Mouse (Mus musculus) CH12.LX (cell line): ENCODE results near the gene Ccdc63. TPM values are rescaled to one million over a fixed set of nuclear protein-coding genes. Genes with fewer than 3 reads are reported as not detected.

ENCODE experiments used
- DNase-seq: peaks from one replicate; pipeline ENCODE4 v3.0.0-alpha.2; 2013; ENCODE audit errors: extremely low read depth
- H3K27ac ChIP-seq: 2 replicates; pipeline ENCODE4 v1.5.1; 2012; ENCODE audit warnings: low read depth, mild to moderate bottlenecking, control low read depth, moderate library complexity; ENCODE audit not compliant: insufficient read depth
- H3K27me3 ChIP-seq: replicated peaks from 2 replicates; pipeline ENCODE3; 2012; ENCODE audit warnings: inconsistent platforms
- H3K36me3 ChIP-seq, 2 experiments: replicated peaks in 1 of 2; 2 replicates each; pipeline versions ENCODE3 to v1.6.1; 2012; ENCODE audit warnings: inconsistent platforms in 1 of 2, low read length in 1 of 2, mild to moderate bottlenecking in 1 of 2, mixed read lengths in 1 of 2, moderate library complexity in 1 of 2; ENCODE audit not compliant: control insufficient read depth in 1 of 2, insufficient read depth in 1 of 2
- H3K4me1 ChIP-seq, 2 experiments: 2 replicates each; pipeline ENCODE4 v1.6.1; 2012; ENCODE audit warnings: inconsistent platforms in 1 of 2, moderate library complexity in 1 of 2; ENCODE audit not compliant: insufficient read depth in 2 of 2, control insufficient read depth in 1 of 2
- H3K4me2 ChIP-seq: 2 replicates; pipeline ENCODE4 v1.6.1; 2012; ENCODE audit warnings: low read depth, mild to moderate bottlenecking, control low read depth; ENCODE audit not compliant: poor library complexity, insufficient read depth, severe bottlenecking
- H3K4me3 ChIP-seq, 3 experiments: fragments of 150-350 bp in 1 of 3; sonication (generic) in 1 of 3; replicated peaks in 1 of 3; 2 replicates each; pipeline versions ENCODE3 to v1.5.1; 2011 to 2012; ENCODE audit warnings: low read depth in 2 of 3, low read length in 2 of 3, mild to moderate bottlenecking in 2 of 3, moderate library complexity in 2 of 3, control low read depth in 1 of 3, improper control_type of control experiment in 1 of 3, inconsistent platforms in 1 of 3, mixed read lengths in 1 of 3; ENCODE audit not compliant: poor library complexity in 1 of 3
- H3K79me2 ChIP-seq: replicated peaks from 2 replicates; pipeline ENCODE4 v1.6.1; 2012; ENCODE audit warnings: mild to moderate bottlenecking, moderate library complexity; ENCODE audit not compliant: control insufficient read depth, poor library complexity, insufficient read depth, severe bottlenecking; ENCODE audit errors: extremely low read depth
- H3K9ac ChIP-seq: 2 replicates; pipeline ENCODE4 v1.6.1; 2012; ENCODE audit warnings: low read depth, mild to moderate bottlenecking, control low read depth, moderate library complexity; ENCODE audit not compliant: insufficient read depth
- H3K9me3 ChIP-seq: replicated peaks from 2 replicates; pipeline ENCODE3; 2012; ENCODE audit warnings: low read length, inconsistent platforms, mixed read lengths
- CHD1 ChIP-seq: IDR thresholded peaks from 2 replicates; pipeline ENCODE4 v1.6.1; 2012; ENCODE audit warnings: low read depth, low read length, improper control_type of control experiment, inconsistent platforms
- CTCF ChIP-seq, 2 experiments: IDR thresholded peaks in 1 of 2; conservative IDR thresholded peaks in 1 of 2; 2 replicates each; pipeline ENCODE4 v1.5.1; 2011 to 2012; ENCODE audit warnings: low read depth in 2 of 2, low read length in 2 of 2, improper control_type of control experiment in 1 of 2, inconsistent platforms in 1 of 2, mild to moderate bottlenecking in 1 of 2, moderate library complexity in 1 of 2
- E2F4 ChIP-seq: IDR thresholded peaks from 2 replicates; pipeline ENCODE4 v1.6.1; 2011; ENCODE audit warnings: low read depth, low read length, improper control_type of control experiment; ENCODE audit not compliant: insufficient replicate concordance
- ELF1 ChIP-seq: IDR thresholded peaks from 2 replicates; pipeline ENCODE4 v1.6.1; 2014; ENCODE audit warnings: low read depth, mild to moderate bottlenecking, inconsistent platforms, low read length, improper control_type of control experiment
- EP300 ChIP-seq: IDR thresholded peaks from 2 replicates; pipeline ENCODE4 v1.6.1; 2011; ENCODE audit warnings: low read length, improper control_type of control experiment
- IRF4 ChIP-seq: IDR thresholded peaks from 2 replicates; pipeline ENCODE4 v1.6.1; 2014; ENCODE audit warnings: low read depth, mild to moderate bottlenecking, inconsistent platforms, low read length, improper control_type of control experiment
- JUN ChIP-seq: IDR thresholded peaks from 2 replicates; pipeline ENCODE4 v1.6.1; 2011; ENCODE audit warnings: low read depth, mild to moderate bottlenecking, low read length, improper control_type of control experiment, moderate library complexity; ENCODE audit not compliant: insufficient read depth
- JUND ChIP-seq: conservative IDR thresholded peaks from 2 replicates; pipeline ENCODE4 v1.6.1; 2011; ENCODE audit warnings: low read depth, low read length, improper control_type of control experiment
- KAT2A ChIP-seq: IDR thresholded peaks from 2 replicates; pipeline ENCODE4 v1.6.1; 2012; ENCODE audit warnings: low read length, improper control_type of control experiment, inconsistent platforms; ENCODE audit not compliant: insufficient replicate concordance
- MAFK ChIP-seq: IDR thresholded peaks from 2 replicates; pipeline ENCODE4 v1.6.1; 2011; ENCODE audit warnings: low read length, improper control_type of control experiment; ENCODE audit not compliant: insufficient replicate concordance
- MAX ChIP-seq: IDR thresholded peaks from 2 replicates; pipeline ENCODE4 v1.6.1; 2011; ENCODE audit warnings: low read length, improper control_type of control experiment
- MYC ChIP-seq: IDR thresholded peaks from 2 replicates; pipeline ENCODE4 v1.6.1; 2011; ENCODE audit warnings: low read depth, mild to moderate bottlenecking, improper control_type of control experiment, low read length
- NELFE ChIP-seq: IDR thresholded peaks from 2 replicates; pipeline ENCODE4 v1.6.1; 2011; ENCODE audit warnings: low read depth, low read length, improper control_type of control experiment
- NRF1 ChIP-seq: IDR thresholded peaks from 2 replicates; pipeline ENCODE4 v1.6.1; 2014; ENCODE audit warnings: low read depth, mild to moderate bottlenecking, inconsistent platforms, low read length, improper control_type of control experiment, moderate library complexity
- PAX5 ChIP-seq: IDR thresholded peaks from 2 replicates; pipeline ENCODE4 v1.6.1; 2012; ENCODE audit warnings: low read length, inconsistent platforms, mixed read lengths
- POLR2A ChIP-seq: IDR thresholded peaks from 2 replicates; pipeline ENCODE4 v1.6.1; 2011; ENCODE audit warnings: low read depth, mild to moderate bottlenecking, improper control_type of control experiment, low read length
- RCOR1 ChIP-seq: conservative IDR thresholded peaks from 2 replicates; pipeline ENCODE4 v1.6.1; 2012; ENCODE audit warnings: low read depth, mild to moderate bottlenecking, inconsistent platforms, low read length, improper control_type of control experiment
- SIN3A ChIP-seq: IDR thresholded peaks from 2 replicates; pipeline ENCODE4 v1.6.1; 2012; ENCODE audit warnings: low read length, improper control_type of control experiment, inconsistent platforms
- SMC3 ChIP-seq: IDR thresholded peaks from 2 replicates; pipeline ENCODE4 v1.6.1; 2011; ENCODE audit warnings: low read depth, low read length, improper control_type of control experiment
- TBP ChIP-seq: conservative IDR thresholded peaks from 2 replicates; pipeline ENCODE4 v1.6.1; 2011; ENCODE audit warnings: low read depth, low read length, improper control_type of control experiment
- TCF12 ChIP-seq: IDR thresholded peaks from 2 replicates; pipeline ENCODE4 v1.6.1; 2014; ENCODE audit warnings: low read depth, mild to moderate bottlenecking, inconsistent platforms, low read length, improper control_type of control experiment
- UBTF ChIP-seq: IDR thresholded peaks from 2 replicates; pipeline ENCODE4 v1.6.1; 2012; ENCODE audit warnings: low read depth, mild to moderate bottlenecking, inconsistent platforms, low read length, improper control_type of control experiment, moderate library complexity
- USF1 ChIP-seq: IDR thresholded peaks from 2 replicates; pipeline ENCODE4 v1.6.1; 2014; ENCODE audit warnings: low read depth, mild to moderate bottlenecking, inconsistent platforms, low read length, improper control_type of control experiment
- ZC3H11A ChIP-seq: IDR thresholded peaks from 2 replicates; pipeline ENCODE4 v1.6.1; 2012; ENCODE audit warnings: low read depth, mild to moderate bottlenecking, inconsistent platforms, low read length, improper control_type of control experiment
- ZKSCAN1 ChIP-seq: IDR thresholded peaks from 2 replicates; pipeline ENCODE4 v1.6.1; 2012; ENCODE audit warnings: low read depth, inconsistent platforms, low read length, improper control_type of control experiment, borderline replicate concordance
- ZMIZ1 ChIP-seq: IDR thresholded peaks from 2 replicates; pipeline ENCODE4 v1.6.1; 2012; ENCODE audit warnings: low read depth, mild to moderate bottlenecking, inconsistent platforms, low read length, improper control_type of control experiment
- dilution Hi-C: fragments of 300-500 bp; cut with MboI; formaldehyde crosslinking; loops from 2 replicates; pipeline ENCODE4 v1.14.3; 2020; ENCODE audit warnings: low sequenced_read_pairs; ENCODE audit not compliant: extremely low pct_unique_long_range_greater_than_20kb, extremely low pct_ligation_motif_present
- in situ Hi-C: fragments of 300-500 bp; cut with MboI; formaldehyde crosslinking; loops from 3 replicates; pipeline ENCODE4 v1.14.3; 2019; ENCODE audit warnings: low sequenced_read_pairs, low pct_ligation_motif_present, low pct_unique_long_range_greater_than_20kb, mixed read lengths
- polyA plus RNA-seq: library from polyadenylated mRNA; unstranded; fragments of >175 nt; gene quantifications from 2 replicates; pipeline ENCODE4 v1.2.1, GENCODE M21; 2012; ENCODE audit warnings: low read depth; ENCODE audit not compliant: insufficient read length
- total RNA-seq, 2 experiments: library from RNA; depleted of rRNA; stranded (reverse); fragments of 300-350 nt in 1 of 2; fragments of >200 nt in 1 of 2; gene quantifications; 2 replicates each; pipeline ENCODE4 v1.2.3; 2012 to 2014

Gene Ccdc63
- total and polyA plus RNA-seq, 3 experiments = 0.39 to 0.70 (median 0.47) TPM

DNA sequence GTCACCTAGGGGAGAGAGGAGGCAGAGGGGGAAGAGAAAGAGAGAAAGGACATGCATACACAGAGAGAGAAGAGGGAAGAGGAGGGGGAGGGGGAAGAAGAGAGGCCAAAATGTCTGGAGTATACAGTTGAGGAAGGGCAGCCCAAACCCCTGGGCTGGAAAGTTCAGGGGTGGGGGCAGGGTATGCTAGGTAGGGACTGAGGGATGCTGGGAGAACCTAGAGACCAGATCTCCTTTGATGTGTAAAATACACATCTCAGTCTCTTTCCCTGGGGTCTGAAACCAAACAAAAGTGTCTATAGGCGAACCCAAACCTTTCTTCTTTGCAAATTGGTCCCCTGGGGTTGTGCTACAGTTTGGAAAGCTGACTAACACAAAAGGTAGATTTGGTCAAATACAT lies 7.5 kb upstream of the Ccdc63 start:
- Histone ChIP-seq H3K9ac (no peak overlapping the region), H3K4me3 (no peak overlapping the region), H3K4me2 (no peak overlapping the region), H3K9me3 (no peaks in the 10 kb centered on the region), H3K27ac (no peak overlapping the region), H3K4me1 (peaks cover 3 to 41% of the 10 kb centered on the region in 2 experiments), H3K36me3 (no peaks in the 10 kb centered on the region), H3K79me2 (no peaks in the 10 kb centered on the region), H3K27me3 (no peaks in the 10 kb centered on the region)
- dilution Hi-C loops = no loop called here
- TF ChIP-seq CHD1 (no peak), USF1 (no peak), IRF4 (no peak), ZMIZ1 (no peak), PAX5 (no peak), ZKSCAN1 (no peak), CTCF (conservative IDR thresholded peaks at IDR 0.05 in 1 of 2, IDR thresholded peaks at IDR 0.05 in 1 of 2; ENCODE audit: low read depth in 2 of 2, low read length in 2 of 2) (no peak), JUND (no peak), SMC3 (no peak), NRF1 (no peak), POLR2A (no peak)
- in situ Hi-C loops = loop anchor here (25.0 kb wide), 2 partner anchors 114 to 489 kb away; partner anchors contain the start of genes P2rx7 and Tctn1
- DNase-seq = no peak

DNA sequence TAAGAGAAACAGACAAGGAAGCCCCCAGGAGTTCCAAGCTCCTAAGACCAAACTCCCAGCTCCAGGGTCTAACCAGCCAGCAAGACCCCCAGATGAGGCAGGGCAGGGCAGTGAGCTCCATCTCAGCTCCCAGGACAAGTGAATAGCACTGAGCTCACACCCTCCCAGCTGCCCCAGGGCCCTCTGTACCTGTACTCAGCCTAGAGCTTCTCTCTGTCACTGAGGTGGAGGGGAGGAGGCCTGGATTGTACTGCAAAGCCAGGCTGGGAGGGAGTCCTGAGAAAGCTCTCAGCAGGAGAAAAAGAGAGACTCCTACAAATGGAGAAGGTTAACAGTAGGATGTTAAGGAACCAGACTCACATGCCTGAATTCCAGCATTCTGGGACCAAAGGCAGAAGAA lies 6.0 kb upstream of the Ccdc63 start:
- no peak for DNase-seq
- Histone ChIP-seq H3K27ac (no peak overlapping the region), H3K27me3 (no peaks in the 10 kb centered on the region), H3K9me3 (no peaks in the 10 kb centered on the region), H3K79me2 (no peaks in the 10 kb centered on the region), H3K36me3 (peaks cover 0 to 2% of the 10 kb centered on the region in 2 experiments), H3K9ac (no peak overlapping the region), H3K4me1 (peaks cover 3 to 49% of the 10 kb centered on the region in 2 experiments), H3K4me2 (no peak overlapping the region), H3K4me3 (peak overlapping the region in 1 of 3 experiments; percentile 61)
- TF ChIP-seq TBP (no peak), TCF12 (no peak), EP300 (no peak), ELF1 (no peak), ZMIZ1 (no peak), MAX (no peak), ZC3H11A (no peak), E2F4 (no peak), PAX5 (no peak), USF1 (no peak), JUN (no peak), NELFE (no peak), MYC (no peak), MAFK (no peak), KAT2A (no peak), RCOR1 (no peak), UBTF (no peak), NRF1 (no peak), SIN3A (no peak)
- in situ Hi-C loops (loop anchor here (25.0 kb wide), 2 partner anchors 116 to 491 kb away; partner anchors contain the start of genes P2rx7 and Tctn1), dilution Hi-C loops (no loop called here)
